Mouse (Mus musculus) neutrophil, adult 65 days (primary cell): ENCODE data around the gene Gm5447. TPM values are rescaled to one million over a fixed set of nuclear protein-coding genes. Genes with fewer than 3 reads are reported as not detected.

Source experiments
- total RNA-seq: library from RNA; stranded (reverse); gene quantifications from 2 replicates; pipeline ENCODE4 v1.2.4, GENCODE M21; 2023

The Gm5447 gene
- total RNA-seq, result not detected in 2 replicates

GRCm38 (mm10) chr13:30973501-30974246, at the start of gene Gm5447, which contains the start of gene Exoc2:
Gm5447 (plus strand) TSS chr13:30974204.
Exoc2 (minus strand) TSS chr13:30974093.

GRCm38 (mm10) chr13:30947540-30947939, 26.5 kb upstream of the Gm5447 start, which contains the start of gene Hus1b:
Hus1b (minus strand) TSS chr13:30947759.

Other genes with a start within 250 kb of the Gm5447 start
- gene Irf4, start 225.0 kb upstream of the Gm5447 start, total RNA-seq, result 5.5 and 11.4 TPM in 2 replicates
- 1.6 and 5.2 TPM in 2 replicates for gene Hus1b, start 26.4 kb upstream of the Gm5447 start, total RNA-seq
- 56.9 and 68.8 TPM in 2 replicates for gene Exoc2, start 111 bp upstream of the Gm5447 start, total RNA-seq